Mouse (Mus musculus): Measurements from ENCODE around the gene Cd7.

The Cd7 gene

GRCm38 (mm10) chr11:120989523-120989922 lies 49.7 kb downstream of the Cd7 start:
- DNase-seq: no peak

GRCm38 (mm10) chr11:120988410-120988809 lies 50.8 kb downstream of the Cd7 start:
- no peak for DNase-seq

DNA sequence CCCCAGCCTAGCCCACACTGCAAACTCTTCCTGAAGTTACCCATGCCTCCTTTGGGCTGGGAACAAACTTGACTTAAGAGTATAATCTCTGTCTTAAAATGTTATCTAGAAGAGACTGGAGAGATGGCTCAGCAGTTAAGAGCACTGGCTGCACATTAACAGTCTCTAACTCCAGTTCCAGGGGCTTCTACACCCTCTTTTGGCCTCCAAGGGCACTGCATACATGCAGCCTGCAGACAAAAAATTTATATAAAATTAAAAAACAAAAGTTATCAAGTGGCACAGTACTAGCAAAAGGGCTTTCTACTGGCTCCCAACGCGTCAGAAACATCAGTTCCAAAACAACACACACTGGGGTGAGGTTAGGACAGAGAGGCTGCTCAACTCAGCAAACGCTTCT lies 51.6 kb downstream of the Cd7 start:
- DNase-seq: no peak

Measured in embryo, embryonic 11 days (tissue).